Mouse (Mus musculus): ENCODE measurements around the gene Sema6c.
"Not testable (repeated sequence)": the region's sequence is repeated elsewhere in the genome, so short reads cannot be mapped to it uniquely, and the experiment has no call there.

Sema6c gene

DNA sequence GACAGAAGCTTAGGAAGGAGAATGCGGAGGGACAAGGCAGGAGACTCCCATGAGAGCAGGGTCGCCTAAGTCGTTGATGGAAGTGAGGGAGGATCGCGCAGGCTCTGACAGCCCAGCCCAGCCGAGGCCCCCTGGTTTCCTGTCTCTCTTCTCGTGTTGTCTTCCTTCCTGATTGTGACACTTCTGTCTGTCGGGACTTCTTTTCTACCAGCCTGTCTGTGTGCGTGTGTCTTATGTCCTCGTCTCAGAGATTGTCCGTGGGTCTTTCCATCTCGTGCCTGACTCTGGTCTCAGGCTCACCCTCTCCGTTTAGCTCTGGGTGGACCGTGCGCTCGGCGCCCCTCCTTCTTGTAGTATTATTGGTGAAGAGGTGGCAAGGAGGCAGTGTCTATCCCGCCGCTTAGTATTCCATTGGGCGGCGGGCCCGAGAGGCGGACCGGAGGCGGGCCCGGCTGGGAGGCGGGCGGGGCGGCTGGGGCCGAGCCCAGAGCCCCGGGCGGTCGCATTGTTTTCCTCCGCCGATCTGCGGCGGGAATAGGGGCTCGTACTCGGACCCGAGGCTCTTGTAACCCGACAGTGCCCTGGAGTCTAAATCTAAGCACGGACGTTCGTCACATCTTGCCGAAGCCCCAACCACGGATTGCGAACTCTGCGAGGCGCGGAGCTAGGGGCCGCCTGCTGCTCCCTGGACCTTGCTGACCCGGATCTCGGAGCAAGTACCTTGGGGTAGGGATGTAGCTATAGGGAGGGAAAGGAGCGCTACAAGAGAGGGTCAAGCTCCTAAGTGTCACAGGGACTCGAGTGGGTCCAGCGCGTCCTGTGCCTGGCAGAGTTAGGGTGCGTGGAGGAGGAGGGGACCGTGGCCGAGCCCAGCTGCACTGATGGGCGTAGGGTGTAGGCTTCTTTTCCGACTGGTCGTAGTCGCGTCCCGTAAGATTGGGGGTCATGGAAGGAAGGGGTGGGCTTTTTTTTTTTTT is at the start of gene Sema6c:
Sema6c (plus strand) TSS at position 471 of the 977 bp plus-strand sequence.
- peak; percentile 88 for DNase-seq

GRCm38 (mm10) chr3:95110911-95111726 is 49.1 kb upstream of the Sema6c start, which contains the start of gene Vps72:
Vps72 (plus strand) TSS chr3:95111022.
- peak; percentile 86 for DNase-seq

DNA sequence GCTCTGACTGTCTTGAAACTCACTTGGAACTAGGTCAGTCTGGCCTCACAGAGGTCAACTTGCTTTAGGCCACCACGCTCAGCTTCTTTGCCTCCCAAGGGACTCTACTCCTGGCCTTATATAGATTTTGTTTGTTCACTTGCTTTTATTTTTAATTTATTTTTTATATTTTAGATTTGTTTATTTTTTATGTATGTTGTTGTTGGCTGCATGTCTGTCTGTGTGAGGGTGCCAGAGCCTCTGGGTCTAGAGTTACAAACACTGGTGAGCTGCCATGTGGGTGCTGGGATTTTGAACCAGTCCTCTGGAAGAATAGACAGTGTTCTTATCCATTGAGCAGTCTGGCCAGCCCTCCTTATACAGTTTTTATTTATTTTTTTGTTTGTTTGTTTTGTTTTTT is 47.5 kb upstream of the Sema6c start:
- no peak for DNase-seq

GRCm38 (mm10) chr3:95117751-95118150 is 42.5 kb upstream of the Sema6c start:
- no peak for DNase-seq

GRCm38 (mm10) chr3:95121580-95121979 is 38.7 kb upstream of the Sema6c start:
- DNase-seq, result no peak

DNA sequence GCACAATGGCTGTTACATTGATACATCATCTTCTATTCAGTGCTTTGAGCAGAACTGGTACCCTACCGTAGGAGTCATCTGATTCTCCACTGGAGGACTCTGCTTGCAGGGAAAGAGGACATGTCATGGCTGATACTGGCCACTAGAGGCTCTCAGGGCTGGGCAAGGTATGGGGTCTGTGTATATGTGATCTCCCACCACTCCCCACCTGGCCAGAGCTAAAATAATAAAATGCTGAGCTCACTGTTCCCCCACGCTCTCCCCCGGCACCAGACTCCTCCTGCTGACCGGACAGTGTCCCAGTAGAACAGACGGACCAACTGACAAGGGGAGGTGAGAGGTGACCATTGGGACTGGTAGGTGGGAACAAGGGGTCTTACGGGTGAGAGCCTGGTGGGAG is 36.0 kb upstream of the Sema6c start, which contains the start of gene Tmod4:
Tmod4 (plus strand) TSS at position 231 of the 400 bp plus-strand sequence.
- DNase-seq, result no peak

DNA sequence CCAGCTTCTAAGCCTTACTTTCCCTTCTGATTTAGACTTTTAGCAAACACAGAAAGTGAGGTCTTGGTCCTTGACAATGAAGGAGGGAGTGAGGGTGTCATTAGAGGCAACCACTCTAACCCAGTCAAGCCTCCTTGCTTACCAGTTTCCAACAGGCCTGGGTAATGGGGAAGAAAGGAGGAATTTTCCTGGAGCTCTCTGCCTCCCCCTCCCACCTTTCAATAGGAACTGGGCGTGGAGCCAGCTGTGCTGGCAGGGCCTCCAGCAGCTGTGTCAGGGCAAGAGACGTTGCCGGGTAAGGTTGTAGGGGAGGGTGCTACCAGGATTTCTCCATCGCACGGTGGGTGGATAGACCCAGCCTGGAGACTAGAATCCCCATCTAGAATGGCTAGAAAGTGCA is 35.3 kb upstream of the Sema6c start:
- peak; percentile 75 for DNase-seq

DNA sequence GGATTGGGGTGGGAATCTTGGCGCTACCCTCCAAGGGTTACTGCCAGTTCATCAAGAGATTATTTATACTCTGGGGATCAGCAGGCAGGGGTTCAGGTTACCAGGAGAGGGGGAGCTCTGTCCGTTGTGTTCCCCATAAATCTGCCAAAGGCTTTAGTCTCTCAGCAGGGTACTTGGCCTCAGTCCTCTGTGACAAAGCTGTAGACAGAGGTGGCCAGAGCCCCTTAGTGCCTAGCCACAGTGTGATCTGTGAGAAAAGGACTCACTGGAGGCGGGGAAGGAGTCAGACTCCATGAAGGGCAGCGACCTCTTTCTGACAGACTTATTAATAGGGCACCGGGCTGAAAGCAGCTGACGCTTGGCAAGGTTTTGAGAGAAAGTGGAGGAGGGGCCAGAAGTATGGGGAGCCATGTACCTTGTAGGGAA is 31.0 kb upstream of the Sema6c start:
- DNase-seq, result no peak

- DNase-seq, result no peak
These were observed 30.2 kb upstream of the Sema6c start for GRCm38 (mm10) chr3:95130081-95130480.

- DNase-seq, result not testable (repeated sequence)
These were observed 27.9 kb upstream of the Sema6c start for GRCm38 (mm10) chr3:95132389-95132788.

GRCm38 (mm10) chr3:95133176-95133575 is 27.1 kb upstream of the Sema6c start:
- no peak for DNase-seq

DNA sequence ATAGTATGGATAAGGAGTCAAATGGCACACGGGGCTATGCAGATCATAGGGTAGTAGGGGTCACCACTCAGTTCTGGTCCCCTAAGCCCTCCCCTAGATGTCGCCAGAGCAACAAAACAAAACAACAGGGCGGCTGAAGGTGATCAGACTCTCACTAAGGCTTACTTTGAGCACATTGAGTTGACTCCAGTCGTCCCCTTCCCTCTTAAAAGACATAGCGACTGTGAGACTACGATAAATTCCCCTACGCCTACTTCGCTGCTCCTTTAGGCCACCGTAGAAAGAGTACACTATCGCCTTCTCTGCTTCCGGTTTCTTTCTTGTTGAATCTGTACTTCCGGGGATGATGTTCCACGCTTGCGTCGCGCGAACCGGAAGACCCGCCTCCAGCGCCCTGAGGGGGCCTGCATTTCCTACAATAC is 26.6 kb upstream of the Sema6c start, which contains the start of the genes Scnm1 and Lysmd1:
Scnm1 (minus strand) TSS at position 332 of the 422 bp plus-strand sequence.
Lysmd1 (plus strand) TSS at position 409 of the 422 bp plus-strand sequence.
- DNase-seq, result peak; percentile 88

DNA sequence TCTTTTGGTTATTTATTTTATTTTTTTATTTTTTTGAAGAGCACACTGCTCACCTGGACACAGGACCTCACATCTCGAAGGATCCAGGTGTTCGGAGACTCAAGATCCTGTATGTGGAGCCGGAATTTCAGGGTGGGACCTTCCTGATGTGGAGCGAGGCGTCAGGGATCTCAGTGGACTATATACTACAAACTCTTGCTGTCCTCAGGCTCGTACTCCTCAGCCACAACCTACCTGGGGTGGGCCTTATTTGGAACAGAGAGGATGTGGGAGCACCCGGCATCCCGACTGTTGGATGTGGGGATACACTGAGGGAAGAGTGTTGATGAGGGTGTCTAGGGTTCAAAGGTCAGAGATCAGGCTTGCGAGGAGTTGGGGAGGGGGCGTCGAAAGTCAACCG is 26.1 kb upstream of the Sema6c start:
- not testable (repeated sequence) for DNase-seq

DNA sequence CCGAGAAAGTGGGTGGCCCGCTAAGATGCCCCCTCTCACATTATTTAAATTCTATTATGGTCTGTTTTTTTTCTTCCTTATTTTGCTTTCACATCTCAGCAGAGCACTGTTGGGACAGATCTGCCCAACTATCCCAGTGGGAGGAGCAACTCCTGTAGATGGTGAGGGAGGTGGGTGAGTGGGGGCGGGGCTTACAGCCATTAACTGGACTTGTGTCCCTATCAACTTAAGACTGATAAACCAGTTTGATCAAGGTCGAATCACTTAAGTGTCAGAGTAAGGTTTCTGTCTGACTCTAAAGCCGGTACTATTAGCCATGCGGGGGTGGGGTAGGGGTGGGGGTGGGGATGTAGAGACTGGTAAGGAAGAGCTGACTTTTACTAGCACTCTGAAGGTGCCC is 25.2 kb upstream of the Sema6c start:
- DNase-seq, result peak; percentile 74

GRCm38 (mm10) chr3:95135433-95136052 is 24.7 kb upstream of the Sema6c start:
- DNase-seq, result no peak

DNA sequence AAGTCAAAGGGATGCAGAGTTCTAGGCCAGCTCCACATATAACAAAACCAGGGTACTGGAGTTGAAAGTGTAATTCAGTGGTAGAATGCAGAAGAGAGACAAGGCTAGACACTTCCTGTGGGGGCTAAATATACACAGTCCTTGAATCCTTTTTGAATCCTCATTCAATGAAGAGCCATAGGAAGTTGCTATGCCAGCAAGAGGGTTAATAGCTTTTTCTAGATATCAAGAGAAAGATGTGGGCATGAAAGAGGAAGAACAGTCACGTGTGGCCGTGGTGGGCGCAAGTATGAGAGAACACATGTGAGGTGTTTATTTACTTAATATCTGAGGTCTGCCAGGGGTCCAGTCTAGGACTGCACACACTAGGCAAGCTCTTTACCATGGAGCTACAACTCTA is 23.9 kb upstream of the Sema6c start:
- DNase-seq, result no peak

GRCm38 (mm10) chr3:95139586-95140288 is 20.5 kb upstream of the Sema6c start:
- DNase-seq, result no peak

- DNase-seq, result no peak
These were observed 20.0 kb upstream of the Sema6c start for GRCm38 (mm10) chr3:95140289-95140595.

DNA sequence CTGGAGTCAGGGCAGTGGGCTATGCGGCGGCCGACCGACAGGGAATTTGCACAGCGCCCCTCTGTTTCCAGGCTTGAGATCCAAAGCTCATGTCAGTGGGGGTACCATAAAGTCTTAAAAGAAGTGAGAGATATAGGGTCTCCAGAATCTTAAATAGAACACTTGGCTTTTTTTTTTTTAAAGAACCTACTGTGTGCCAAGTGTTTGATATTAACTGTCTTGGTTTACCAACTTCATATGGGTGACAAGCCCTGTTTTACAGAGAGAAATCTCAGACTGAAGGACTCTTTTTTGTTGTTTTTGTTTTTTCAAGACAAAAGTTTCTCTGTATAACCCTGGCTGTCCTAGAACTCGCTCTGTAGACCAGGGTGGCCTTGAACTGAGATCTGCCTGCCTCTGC is 19.5 kb upstream of the Sema6c start:
- DNase-seq, result no peak

GRCm38 (mm10) chr3:95141474-95141873 is 18.8 kb upstream of the Sema6c start:
- DNase-seq, result no peak

- peak; percentile 49 for DNase-seq
These were observed 18.2 kb upstream of the Sema6c start, which contains the start of gene Tnfaip8l2 for GRCm38 (mm10) chr3:95141952-95142616. Tnfaip8l2 (minus strand) TSS chr3:95142360.

DNA sequence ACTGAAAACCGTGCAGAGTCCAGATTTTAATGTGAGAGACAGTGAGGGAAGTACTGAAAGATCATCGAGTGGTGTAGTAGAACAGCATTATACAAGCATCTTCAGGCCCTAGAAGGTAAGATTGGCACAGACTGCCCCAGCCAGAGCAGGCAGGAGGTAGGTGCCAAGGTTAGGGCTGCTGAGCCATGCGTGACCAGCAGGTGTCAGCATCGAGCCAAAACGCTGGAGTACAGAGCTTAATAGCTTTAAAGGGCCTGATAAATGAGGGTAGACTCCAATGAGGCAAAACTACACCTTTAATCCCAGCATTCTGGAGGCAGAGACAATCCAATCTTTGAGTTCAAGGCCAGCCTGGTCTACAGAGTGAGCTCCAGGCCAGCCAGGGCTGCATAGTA is 17.6 kb upstream of the Sema6c start:
- DNase-seq, result peak; percentile 92
